Mouse (Mus musculus): ENCODE data around the gene Dgkd. TPM values are rescaled to one million over a fixed set of nuclear protein-coding genes. Genes with fewer than 3 reads are reported as not detected.

Gene Dgkd
- total RNA-seq, 2 experiments from 2014 or later: 56.9 to 63.9 TPM

GRCm38 (mm10) chr1:87879034-87879433 lies 25.9 kb downstream of the Dgkd start:
- DNase-seq: no peak
- intact Hi-C loops (cut with DNase I): no loop called here

- intact Hi-C loops (cut with DNase I): no loop called here
- DNase-seq: peak; percentile 84 to 89
Observed at GRCm38 (mm10) chr1:87879494-87880325, 26.6 kb downstream of the Dgkd start.

GRCm38 (mm10) chr1:87880326-87880627 lies 27.2 kb downstream of the Dgkd start:
- intact Hi-C loops (cut with DNase I): no loop called here
- no peak for DNase-seq

GRCm38 (mm10) chr1:87880856-87881255 lies 27.8 kb downstream of the Dgkd start:
- intact Hi-C loops (cut with DNase I): no loop called here
- DNase-seq: peak; percentile 17 to 42

DNA sequence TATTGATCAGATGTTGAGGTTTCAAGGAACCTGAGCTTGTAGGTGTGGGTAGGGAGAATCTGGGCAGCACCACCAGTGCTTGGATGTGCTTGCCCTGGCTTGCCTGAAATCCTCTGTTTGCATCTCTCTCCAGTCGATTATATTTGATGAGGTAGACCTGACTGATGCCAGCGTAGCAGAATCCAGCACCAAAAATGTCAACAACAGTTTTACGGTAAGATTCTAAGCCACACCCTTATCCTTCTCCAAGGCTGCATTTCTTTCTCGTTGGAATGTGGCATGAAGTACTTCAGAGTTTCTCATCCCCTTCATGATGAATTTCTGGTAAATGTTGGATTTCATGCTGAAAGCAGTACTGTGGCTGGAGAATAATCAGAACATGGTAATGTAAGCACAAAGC lies 28.6 kb downstream of the Dgkd start:
- no peak for DNase-seq
- intact Hi-C loops (cut with DNase I): no loop called here

DNA sequence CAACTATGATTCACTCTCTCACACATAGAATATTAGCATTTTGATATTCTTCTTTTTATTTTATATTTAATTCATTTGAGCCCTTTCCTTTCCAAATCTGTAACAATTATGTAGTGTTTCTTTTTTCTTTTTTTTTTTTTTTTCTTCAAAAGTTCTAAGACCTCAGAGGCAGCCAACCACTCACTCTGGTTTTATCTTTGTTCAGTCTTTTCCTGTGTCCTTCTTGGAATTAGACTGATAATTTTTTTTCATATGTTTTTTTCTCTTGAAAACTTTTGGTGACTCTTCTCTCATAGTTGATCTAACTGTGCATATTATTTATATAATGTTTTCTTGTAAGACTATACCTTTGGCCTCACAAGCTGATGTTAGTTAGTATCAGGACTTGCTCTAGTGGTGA lies 29.5 kb downstream of the Dgkd start:
- DNase-seq: no peak
- intact Hi-C loops (cut with DNase I): no loop called here

DNA sequence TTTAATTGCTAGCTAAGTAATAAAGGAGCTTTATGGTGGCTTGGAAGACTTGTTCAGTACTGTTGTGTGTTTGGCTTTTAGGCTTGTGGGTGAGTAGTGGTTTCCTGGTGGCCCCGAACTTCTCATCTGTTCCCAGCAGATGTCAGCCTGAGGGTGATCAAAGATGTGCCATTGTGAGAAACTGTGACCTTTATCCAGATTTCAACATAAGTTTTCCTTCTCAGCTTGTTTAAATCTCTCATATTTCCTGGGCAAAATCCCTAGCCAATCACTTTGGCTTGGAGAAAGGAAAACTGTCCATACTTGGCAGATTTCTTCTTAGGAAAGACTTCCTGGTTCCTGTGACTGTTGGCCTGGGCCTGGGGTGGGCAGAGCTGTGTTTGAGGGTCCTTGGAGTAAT lies 37.9 kb downstream of the Dgkd start:
- DNase-seq: no peak
- intact Hi-C loops (cut with DNase I): loop anchor here (5.0 kb wide), 1 partner anchor 34 kb away; no protein-coding TSS in a partner anchor

GRCm38 (mm10) chr1:87891634-87892033 lies 38.5 kb downstream of the Dgkd start:
- intact Hi-C loops (cut with DNase I): loop anchor here (5.0 kb wide), 1 partner anchor 34 kb away; no protein-coding TSS in a partner anchor
- peak in 1 of 2 experiments; percentile 25 for DNase-seq

- no peak for DNase-seq
- intact Hi-C loops (cut with DNase I): loop anchor here (5.0 kb wide), 1 partner anchor 35 kb away; no protein-coding TSS in a partner anchor
Observed at GRCm38 (mm10) chr1:87892499-87892898, 39.4 kb downstream of the Dgkd start.

- intact Hi-C loops (cut with DNase I): loop anchor here (5.0 kb wide), 1 partner anchor 36 kb away; no protein-coding TSS in a partner anchor
Observed at GRCm38 (mm10) chr1:87893414-87893813, 40.3 kb downstream of the Dgkd start.

GRCm38 (mm10) chr1:87896921-87897320 lies 43.8 kb downstream of the Dgkd start:
- intact Hi-C loops (cut with DNase I): no loop called here

More at GRCm38 (mm10) chr1:87893414-87893813, 40.3 kb downstream of the Dgkd start:
- no peak for DNase-seq

GRCm38 (mm10) chr1:87899701-87900100 lies 46.6 kb downstream of the Dgkd start:
- DNase-seq: no peak
- intact Hi-C loops (cut with DNase I): no loop called here

More at GRCm38 (mm10) chr1:87896921-87897320, 43.8 kb downstream of the Dgkd start:
- no peak for DNase-seq

- intact Hi-C loops (cut with DNase I): no loop called here
Observed at GRCm38 (mm10) chr1:87900979-87901378, 47.9 kb downstream of the Dgkd start.

DNA sequence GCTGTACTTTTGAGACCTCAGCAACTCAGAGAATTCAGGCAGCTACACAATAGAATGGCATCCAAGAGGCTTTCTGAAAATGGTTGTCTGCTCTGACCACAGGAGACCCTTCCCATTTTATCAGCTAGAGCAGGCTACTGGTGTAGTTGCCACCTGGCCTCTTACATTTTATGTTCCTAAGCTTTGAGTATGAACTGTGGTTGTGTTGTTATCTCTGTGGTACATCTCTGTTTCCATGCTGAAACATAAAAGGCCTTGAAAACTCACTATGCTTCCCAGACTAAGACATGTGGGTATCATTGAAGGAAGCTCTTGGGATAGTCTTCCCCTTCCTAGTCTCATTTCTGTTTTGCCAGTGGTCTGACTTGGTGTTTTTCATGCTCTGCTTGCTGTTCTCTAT lies 49.1 kb downstream of the Dgkd start:
- intact Hi-C loops (cut with DNase I): no loop called here

More at GRCm38 (mm10) chr1:87900979-87901378, 47.9 kb downstream of the Dgkd start:
- peak; percentile 47 to 53 for DNase-seq

GRCm38 (mm10) chr1:87906361-87906956 lies 53.4 kb downstream of the Dgkd start:
- no peak for DNase-seq
- intact Hi-C loops (cut with DNase I): no loop called here

More for the DNA sequence above, 49.1 kb downstream of the Dgkd start:
- no peak for DNase-seq

- no peak for DNase-seq
- intact Hi-C loops (cut with DNase I): no loop called here
Observed at GRCm38 (mm10) chr1:87908006-87908405, 54.9 kb downstream of the Dgkd start.

DNA sequence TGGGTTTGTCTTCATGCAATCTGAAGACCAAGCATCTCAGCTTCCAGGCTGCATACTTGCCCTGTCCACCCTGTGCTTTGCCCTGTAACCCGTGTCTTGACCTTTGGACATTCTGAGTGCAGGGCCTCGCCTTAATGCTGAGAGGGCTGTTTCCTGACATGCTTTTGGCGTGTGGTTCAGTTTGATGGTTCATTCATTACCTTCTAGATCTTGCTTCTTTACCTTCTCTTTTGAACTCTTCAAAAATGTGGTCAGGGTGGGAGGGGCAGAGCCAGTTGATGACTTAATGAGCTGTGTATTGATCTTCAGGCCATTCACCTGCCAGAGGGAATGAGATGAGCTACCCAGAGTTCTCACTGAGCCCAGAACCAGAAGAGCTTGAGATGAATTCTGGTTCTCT lies 55.6 kb downstream of the Dgkd start:
- intact Hi-C loops (cut with DNase I): loop anchor here (1.0 kb wide), 1 partner anchor 13 kb away; no protein-coding TSS in a partner anchor

DNA sequence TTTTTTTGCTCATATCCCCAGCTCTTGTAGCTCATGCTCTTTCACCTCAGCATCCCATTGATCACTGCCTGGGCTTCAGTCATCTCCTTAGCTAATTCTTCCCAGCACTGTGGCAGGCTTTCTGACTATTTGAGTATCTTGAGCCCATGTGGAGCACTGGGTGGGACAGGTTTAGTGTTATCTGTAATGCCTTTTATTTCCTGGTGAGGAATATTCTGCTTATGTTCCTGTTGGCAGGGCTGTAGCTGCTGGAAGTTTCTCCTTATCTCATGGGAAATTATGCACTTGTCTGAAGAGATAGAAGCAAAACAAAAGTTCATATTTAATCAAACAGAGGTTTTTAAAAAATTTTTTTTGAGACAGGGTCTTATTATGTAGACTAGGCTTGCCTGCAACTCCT lies 56.5 kb downstream of the Dgkd start:
- intact Hi-C loops (cut with DNase I): loop anchor here (1.0 kb wide), 1 partner anchor 12 kb away; no protein-coding TSS in a partner anchor
- no peak for DNase-seq

More for the DNA sequence above, 55.6 kb downstream of the Dgkd start:
- DNase-seq: no peak

DNA sequence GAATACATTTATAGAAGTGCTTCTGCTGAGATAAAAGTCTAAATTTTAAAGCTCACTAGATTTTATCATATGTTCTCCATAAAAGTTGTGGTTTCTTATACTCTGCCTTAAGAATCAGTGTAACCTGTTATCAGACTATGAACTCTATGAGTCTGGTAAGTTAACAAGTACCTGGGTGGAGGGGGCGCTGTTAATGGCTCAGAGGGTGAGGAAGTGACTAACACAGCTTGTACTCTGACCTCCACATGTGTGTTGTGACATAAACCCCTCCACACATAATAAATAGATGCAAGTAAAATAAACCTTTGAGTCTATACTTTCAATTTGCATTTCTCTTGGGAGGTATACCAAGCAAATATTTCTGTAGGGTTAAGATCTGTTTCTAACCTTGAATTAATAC lies 57.3 kb downstream of the Dgkd start:
- intact Hi-C loops (cut with DNase I): no loop called here
- no peak for DNase-seq

GRCm38 (mm10) chr1:87913356-87913755 lies 60.3 kb downstream of the Dgkd start:
- intact Hi-C loops (cut with DNase I): no loop called here
- DNase-seq: no peak

- no peak for DNase-seq
- intact Hi-C loops (cut with DNase I): no loop called here
Observed at GRCm38 (mm10) chr1:87917361-87917760, 64.3 kb downstream of the Dgkd start.

- no peak for DNase-seq
- intact Hi-C loops (cut with DNase I): no loop called here
Observed at GRCm38 (mm10) chr1:87918061-87918460, 65.0 kb downstream of the Dgkd start.

Data from heart, postnatal 14 days (tissue).